Mouse (Mus musculus) adrenal gland, postnatal 4 days (tissue): ENCODE measurements around the gene Prickle2. TPM values are rescaled to one million over a fixed set of nuclear protein-coding genes. Genes with fewer than 3 reads are reported as not detected.

Experiments
- DNase-seq, 2 experiments: peaks; one replicate each; pipeline ENCODE4 v3.0.0; 2021 to 2022; ENCODE audit warnings: low spot score in 2 of 2, mixed read lengths in 2 of 2
- total RNA-seq, 2 experiments: library from RNA; stranded (reverse); gene quantifications; 2 replicates each; pipeline ENCODE4 v1.2.3; 2021

The Prickle2 gene
- total RNA-seq, 2 experiments from 2014 or later: 12.1 to 14.2 TPM

- DNase-seq: no peak
Measured at GRCm38 (mm10) chr6:92390321-92390720, 315.6 kb downstream of the Prickle2 start.

- DNase-seq: no peak
Measured at GRCm38 (mm10) chr6:92388681-92389080, 317.3 kb downstream of the Prickle2 start.

DNA sequence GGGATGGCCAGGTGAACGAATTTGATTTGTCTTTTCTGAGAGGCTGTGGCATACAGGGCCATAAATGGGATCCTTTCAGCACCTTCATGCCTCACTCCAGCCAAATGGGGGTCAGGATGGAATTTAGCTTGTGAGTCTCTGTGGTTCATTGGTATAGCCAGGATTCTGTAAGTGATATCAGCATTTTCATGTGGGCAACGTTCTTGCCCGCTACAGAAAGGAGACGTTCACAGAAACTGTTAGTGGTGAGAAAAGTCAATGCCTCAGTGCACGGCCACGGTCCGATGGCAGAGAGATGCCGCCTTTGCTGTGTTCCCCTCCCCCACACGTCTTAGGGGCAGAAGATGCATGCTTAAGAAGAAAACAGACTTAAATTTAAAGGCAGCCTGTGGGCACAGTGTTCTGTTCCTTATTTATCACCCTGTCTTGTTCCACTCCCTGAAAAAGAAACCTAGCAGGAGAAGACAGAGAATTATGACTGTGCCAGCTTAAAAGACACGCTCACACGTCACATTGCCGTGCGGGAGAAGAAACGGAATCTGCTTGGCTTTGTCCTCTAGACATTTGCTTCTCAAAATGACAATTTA lies 322.7 kb downstream of the Prickle2 start:
- DNase-seq: no peak

DNA sequence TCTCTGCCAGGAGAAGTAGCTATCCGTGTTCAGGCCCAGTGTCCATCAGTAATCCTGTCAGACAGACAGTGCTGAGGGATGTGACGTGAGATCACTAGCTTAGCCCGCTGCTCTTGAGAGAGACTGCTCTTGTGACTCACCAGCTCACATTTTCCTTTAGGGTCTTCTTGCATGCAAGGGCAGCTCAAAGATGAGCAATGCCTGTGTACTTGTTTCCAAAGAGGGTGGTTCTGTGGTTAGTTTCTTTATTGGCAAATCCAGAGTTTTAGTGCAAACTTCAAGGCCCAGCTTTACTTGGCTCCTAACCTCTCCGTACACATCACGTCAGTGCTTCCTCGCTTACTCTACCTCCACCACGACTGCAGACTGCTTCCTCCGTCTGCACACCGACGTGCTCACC lies 324.9 kb downstream of the Prickle2 start:
- DNase-seq: no peak

DNA sequence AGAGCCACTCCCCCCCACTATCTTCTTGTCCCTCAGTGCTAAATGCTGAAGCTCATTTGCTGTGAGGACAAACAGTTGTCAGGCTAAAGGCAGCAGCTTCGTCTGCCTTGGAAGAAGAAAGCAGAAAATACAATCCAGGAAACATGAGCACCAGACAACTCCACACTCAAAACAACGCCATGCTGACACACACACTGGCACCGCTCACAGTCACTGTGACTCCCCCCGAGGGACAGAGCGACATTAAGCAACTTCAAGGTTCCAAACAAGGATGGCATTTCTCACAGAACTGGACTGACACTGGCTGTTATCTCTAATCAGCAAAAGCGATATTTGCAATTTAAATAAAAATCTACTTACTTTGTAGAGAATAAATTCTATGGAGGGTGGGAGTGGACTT lies 331.1 kb downstream of the Prickle2 start:
- no peak for DNase-seq

DNA sequence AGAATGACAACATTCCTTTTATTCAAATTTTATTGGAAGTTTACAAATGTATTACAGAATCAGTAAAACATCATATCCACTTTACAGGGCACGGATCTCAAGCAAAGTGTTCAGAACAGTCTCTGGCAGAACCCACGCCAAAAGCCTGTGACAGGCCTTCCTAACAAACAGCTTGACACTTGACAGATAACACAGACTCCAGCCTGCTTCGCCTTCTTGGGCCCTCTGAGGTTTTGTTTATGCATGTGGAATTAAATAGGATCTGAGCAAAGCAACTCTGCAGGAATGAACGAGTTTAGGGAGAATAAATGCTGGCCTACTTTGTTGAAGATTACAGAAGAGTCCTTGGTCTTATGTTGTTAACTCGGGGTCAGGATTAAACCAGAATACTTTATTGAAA lies 335.1 kb downstream of the Prickle2 start:
- no peak for DNase-seq

DNA sequence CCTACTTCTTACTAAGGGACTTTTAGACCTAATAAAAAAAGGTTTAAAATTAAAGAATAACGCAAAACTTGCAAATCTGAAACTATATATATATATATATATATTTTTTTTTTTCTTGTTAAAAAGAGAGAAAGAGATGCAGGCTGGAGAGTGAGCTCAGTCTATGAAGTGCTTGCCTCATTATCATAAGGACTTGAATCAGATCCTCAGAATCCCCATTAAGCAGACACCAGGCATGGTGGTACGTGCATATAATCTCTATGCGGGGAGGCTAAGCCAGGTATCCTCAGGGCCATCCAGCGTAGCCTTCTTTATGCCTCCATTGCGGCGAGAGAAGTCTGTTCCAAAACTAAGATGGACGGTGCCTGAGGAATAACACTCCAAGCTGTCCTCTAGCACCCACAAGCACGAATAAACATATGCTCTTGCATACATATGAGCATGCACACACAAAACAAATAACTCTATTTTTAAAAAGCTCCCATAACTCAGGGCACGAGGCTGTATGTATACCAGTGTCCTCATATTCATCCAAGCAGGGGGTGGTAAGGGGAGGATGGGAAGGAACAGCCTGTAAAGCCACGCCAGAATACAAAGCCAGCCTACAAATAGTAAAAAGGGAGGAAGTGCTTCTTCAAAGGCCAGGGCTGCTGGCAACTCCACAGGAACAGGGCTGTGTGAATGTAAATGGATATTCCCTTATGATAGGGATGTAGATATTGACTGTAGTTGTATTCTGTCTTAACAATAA lies 358.5 kb downstream of the Prickle2 start:
- no peak for DNase-seq

- DNase-seq: no peak
Measured at GRCm38 (mm10) chr6:92346729-92347128, 359.2 kb downstream of the Prickle2 start.

DNA sequence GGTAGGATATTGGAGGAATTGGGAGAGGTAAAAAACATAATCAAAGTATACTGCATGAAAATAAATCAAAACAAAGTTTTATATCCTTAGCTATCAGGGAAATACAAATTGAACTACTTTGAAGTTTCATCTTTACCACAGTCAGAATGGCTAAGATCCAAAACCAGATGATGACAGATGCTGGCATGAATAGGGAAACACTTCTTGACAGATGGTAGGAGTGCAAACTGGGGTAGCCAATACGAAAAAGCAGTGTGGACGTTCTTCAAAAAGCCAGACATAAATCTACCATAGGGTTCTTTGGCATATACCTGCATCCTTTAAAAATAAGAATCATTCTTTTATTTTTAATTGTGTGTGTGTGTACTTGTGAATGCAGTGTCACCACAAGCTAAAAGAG lies 360.8 kb downstream of the Prickle2 start:
- no peak for DNase-seq

- no peak for DNase-seq
Measured at GRCm38 (mm10) chr6:92344588-92344987, 361.4 kb downstream of the Prickle2 start.

Other genes with a start within 250 kb of the Prickle2 start
- gene A730049H05Rik, start 110.3 kb upstream of the Prickle2 start, total RNA-seq: 1 to 10 TPM in 1 of 2 experiments, under 1 TPM in 1; 0.99 to 2.0 TPM
- gene Gm15737, start 163.2 kb upstream of the Prickle2 start, total RNA-seq: under 1 TPM in 1 of 2 experiments, not detected in 1; 0.08 TPM
- gene Adamts9, start 237.3 kb upstream of the Prickle2 start, total RNA-seq: 10 to 100 TPM; 47.3 to 52.0 TPM